Mouse (Mus musculus) limb, embryonic 10.5 days (tissue): Measurements from ENCODE around the gene Map3k5. TPM values are rescaled to one million over a fixed set of nuclear protein-coding genes. Genes with fewer than 3 reads are reported as not detected.

Source experiments
- DNase-seq: peaks from one replicate; pipeline ENCODE4 v3.0.0-alpha.2; 2017; ENCODE audit warnings: low spot score
- H3K27ac ChIP-seq: fragments of 300-500 bp; sonication (generic); 2 replicates; pipeline ENCODE4 v1.5.1; 2016; ENCODE audit warnings: mild to moderate bottlenecking
- H3K27me3 ChIP-seq: fragments of 300-500 bp; sonication (generic); 2 replicates; pipeline ENCODE4 v1.6.1; 2016; ENCODE audit warnings: low read depth, mild to moderate bottlenecking; ENCODE audit not compliant: poor library complexity, severe bottlenecking
- H3K36me3 ChIP-seq: fragments of 300-500 bp; sonication (generic); 2 replicates; pipeline ENCODE4 v1.6.1; 2016; ENCODE audit warnings: mild to moderate bottlenecking, moderate library complexity
- H3K4me1 ChIP-seq: fragments of 300-500 bp; sonication (generic); 2 replicates; pipeline ENCODE4 v1.6.1; 2016
- H3K4me3 ChIP-seq: fragments of 300-500 bp; sonication (generic); 2 replicates; pipeline ENCODE4 v1.5.1; 2016; ENCODE audit warnings: mild to moderate bottlenecking, moderate library complexity
- H3K9me3 ChIP-seq: fragments of 300-500 bp; sonication (generic); replicated peaks from 2 replicates; pipeline ENCODE4 v1.6.1; 2016; ENCODE audit warnings: mild to moderate bottlenecking
- WGBS: fragments of 180-500 bp; shearing (Covaris S2); methylation state at CpG from one replicate; pipeline ENCODE4 v1.1.7; 2016; 5-methylcytosine and 5-hydroxymethylcytosine counted together
- polyA plus RNA-seq: library from polyadenylated mRNA; unstranded; fragments of >200 nt; fragmentation: Nextera tagmentation; extraction: Ambion mirVana; gene quantifications from 2 replicates; pipeline ENCODE4 v1.2.1, GENCODE M21; 2016

Gene Map3k5
- polyA plus RNA-seq, 1 experiment from 2014 or later, result 0.44 TPM

DNA sequence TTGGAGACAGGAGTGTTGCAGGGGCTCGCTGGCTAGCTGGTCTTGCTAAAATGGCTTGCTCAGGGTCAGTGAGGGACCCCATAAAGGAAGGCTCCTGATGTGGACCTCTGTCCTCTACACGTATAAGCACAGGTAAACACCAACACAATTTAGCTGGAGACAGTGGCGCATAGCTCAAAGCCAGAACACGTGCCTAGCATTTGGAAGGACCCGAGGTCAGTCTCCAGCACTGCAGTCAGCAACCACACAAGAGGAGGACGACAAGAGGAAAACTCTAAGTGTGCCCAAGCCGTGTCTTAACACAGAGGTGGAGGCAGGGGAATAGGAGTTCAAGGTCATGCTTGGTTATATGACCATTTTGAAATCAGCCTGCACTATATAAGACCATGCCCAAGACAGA, 5.9 kb downstream of the Map3k5 start:
- Histone ChIP-seq H3K4me1 (peaks cover 15% of the 10 kb centered on the region), H3K36me3 (no peaks in the 10 kb centered on the region), H3K27ac (no peak overlapping the region), H3K9me3 (no peaks in the 10 kb centered on the region), H3K4me3 (no peak overlapping the region), H3K27me3 (peaks cover 19% of the 10 kb centered on the region)
- WGBS, result 90% methylated on average over 7 of the region's 7 CpGs
- no peak for DNase-seq

- no peaks in the 10 kb centered on the region for H3K36me3 ChIP-seq
- DNase-seq, result no peak
- H3K4me1 ChIP-seq, result peaks cover 13% of the 10 kb centered on the region
- 93% methylated on average over 8 of the region's 8 CpGs for WGBS
- no peak overlapping the region for H3K27ac ChIP-seq
- peaks cover 14% of the 10 kb centered on the region for H3K27me3 ChIP-seq
- no peaks in the 10 kb centered on the region for H3K9me3 ChIP-seq
- no peak overlapping the region for H3K4me3 ChIP-seq
These were observed 6.4 kb downstream of the Map3k5 start for GRCm38 (mm10) chr10:19940626-19941025.

DNA sequence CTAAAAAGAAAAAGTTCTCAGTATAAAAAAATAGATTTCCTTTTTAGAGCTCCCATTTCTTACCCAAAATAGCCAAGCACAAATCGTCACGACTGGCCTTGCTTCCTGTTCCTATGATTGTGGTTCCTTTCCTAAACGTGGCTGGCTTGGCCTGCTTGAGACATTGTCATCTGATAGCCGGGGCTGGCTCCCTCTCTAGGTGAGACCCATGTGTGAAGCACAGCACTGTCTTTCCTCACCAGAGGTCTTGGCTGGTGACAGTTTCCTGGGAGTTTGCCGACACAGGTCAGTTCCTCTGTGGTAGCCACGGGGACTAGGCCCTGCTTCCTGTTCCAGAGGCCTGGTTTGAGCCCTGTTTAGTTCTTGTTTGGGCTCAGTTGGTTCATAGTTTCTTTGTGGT, 6.8 kb downstream of the Map3k5 start:
- WGBS, result 60% methylated on average over 6 of the region's 6 CpGs
- no peak for DNase-seq
- H3K4me1 ChIP-seq, result peaks cover 13% of the 10 kb centered on the region
- no peak overlapping the region for H3K27ac ChIP-seq
- no peak overlapping the region for H3K4me3 ChIP-seq
- no peaks in the 10 kb centered on the region for H3K9me3 ChIP-seq
- H3K36me3 ChIP-seq, result no peaks in the 10 kb centered on the region
- peaks cover 9% of the 10 kb centered on the region for H3K27me3 ChIP-seq

- no peak overlapping the region for H3K27ac ChIP-seq
- H3K4me1 ChIP-seq, result peaks cover 8% of the 10 kb centered on the region
- H3K4me3 ChIP-seq, result no peak overlapping the region
- WGBS, result 91% methylated on average over 9 of the region's 9 CpGs
- H3K27me3 ChIP-seq, result peaks cover under 1% of the 10 kb centered on the region; the same call in 1 of the 2 replicates
- H3K9me3 ChIP-seq, result no peaks in the 10 kb centered on the region
- no peaks in the 10 kb centered on the region for H3K36me3 ChIP-seq
- DNase-seq, result no peak
These were observed 7.6 kb downstream of the Map3k5 start for GRCm38 (mm10) chr10:19941914-19942313.

DNA sequence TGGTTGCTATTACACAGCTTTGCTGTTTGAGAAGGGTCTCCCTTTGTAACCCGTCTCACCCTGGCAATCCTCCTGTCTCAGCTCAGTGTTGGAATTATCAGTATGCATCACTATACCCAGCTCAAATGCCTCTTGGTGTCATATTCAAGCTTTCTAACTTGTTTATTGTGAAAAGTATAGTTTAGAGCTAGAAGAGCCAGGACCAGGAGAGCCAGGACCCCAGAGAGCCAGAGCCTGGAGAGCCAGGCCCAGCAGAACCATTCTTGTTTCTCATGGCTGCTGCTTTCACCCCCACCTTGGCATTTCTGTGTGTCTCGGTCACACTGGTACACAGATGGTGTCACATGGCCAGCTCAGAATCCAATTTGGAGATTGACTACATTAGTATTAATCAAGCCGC, 8.3 kb downstream of the Map3k5 start:
- no peak overlapping the region for H3K4me3 ChIP-seq
- no peaks in the 10 kb centered on the region for H3K27me3 ChIP-seq
- no peak for DNase-seq
- H3K27ac ChIP-seq, result no peak overlapping the region
- H3K9me3 ChIP-seq, result no peaks in the 10 kb centered on the region
- H3K4me1 ChIP-seq, result peaks cover 7% of the 10 kb centered on the region
- 95% methylated on average over 3 of the region's 3 CpGs for WGBS
- no peaks in the 10 kb centered on the region for H3K36me3 ChIP-seq

- DNase-seq, result no peak
- H3K27me3 ChIP-seq, result no peaks in the 10 kb centered on the region
- 90% methylated on average over 7 of the region's 7 CpGs for WGBS
- H3K36me3 ChIP-seq, result no peaks in the 10 kb centered on the region
- no peaks in the 10 kb centered on the region for H3K9me3 ChIP-seq
- no peak overlapping the region for H3K4me3 ChIP-seq
- no peak overlapping the region for H3K27ac ChIP-seq
- peaks cover 6% of the 10 kb centered on the region for H3K4me1 ChIP-seq
These were observed 11.4 kb downstream of the Map3k5 start for GRCm38 (mm10) chr10:19945651-19946050.

- WGBS, result 87% methylated on average over 6 of the region's 6 CpGs
- no peaks in the 10 kb centered on the region for H3K27me3 ChIP-seq
- H3K36me3 ChIP-seq, result no peaks in the 10 kb centered on the region
- no peak overlapping the region for H3K4me3 ChIP-seq
- no peak for DNase-seq
- no peak overlapping the region for H3K27ac ChIP-seq
- H3K9me3 ChIP-seq, result no peaks in the 10 kb centered on the region
- H3K4me1 ChIP-seq, result peaks cover 6% of the 10 kb centered on the region
These were observed 12.4 kb downstream of the Map3k5 start for GRCm38 (mm10) chr10:19946644-19947043.

DNA sequence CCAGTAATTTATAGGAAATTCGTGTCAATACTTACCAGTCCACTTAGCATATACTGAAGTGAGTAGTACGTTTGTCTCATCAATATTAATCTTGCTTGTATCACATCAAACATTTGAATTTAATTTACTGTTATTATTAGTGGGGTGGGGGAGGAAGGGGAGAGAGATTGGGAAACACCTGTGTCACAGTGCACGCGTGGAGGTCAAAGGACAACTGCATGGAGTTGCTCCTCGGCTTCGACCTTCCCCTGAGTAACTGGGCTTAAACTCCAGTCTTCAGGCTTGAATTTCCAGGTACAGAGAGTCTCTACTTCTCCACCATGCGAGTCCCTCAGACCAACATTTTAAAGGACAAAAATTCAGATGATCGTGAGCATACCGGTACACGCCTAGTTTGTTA, 13.2 kb downstream of the Map3k5 start:
- 95% methylated on average over 10 of the region's 10 CpGs for WGBS
- Histone ChIP-seq H3K4me1 (peaks cover 6% of the 10 kb centered on the region), H3K27ac (no peak overlapping the region), H3K27me3 (no peaks in the 10 kb centered on the region), H3K4me3 (no peak overlapping the region), H3K9me3 (no peaks in the 10 kb centered on the region), H3K36me3 (no peaks in the 10 kb centered on the region)
- DNase-seq, result no peak

GRCm38 (mm10) chr10:19947901-19948300, 13.6 kb downstream of the Map3k5 start:
- Histone ChIP-seq H3K4me3 (no peak overlapping the region), H3K27ac (no peak overlapping the region), H3K36me3 (no peaks in the 10 kb centered on the region), H3K9me3 (no peaks in the 10 kb centered on the region), H3K4me1 (peaks cover 6% of the 10 kb centered on the region), H3K27me3 (no peaks in the 10 kb centered on the region)
- DNase-seq, result no peak
- WGBS, result 94% methylated on average over 5 of the region's 5 CpGs

DNA sequence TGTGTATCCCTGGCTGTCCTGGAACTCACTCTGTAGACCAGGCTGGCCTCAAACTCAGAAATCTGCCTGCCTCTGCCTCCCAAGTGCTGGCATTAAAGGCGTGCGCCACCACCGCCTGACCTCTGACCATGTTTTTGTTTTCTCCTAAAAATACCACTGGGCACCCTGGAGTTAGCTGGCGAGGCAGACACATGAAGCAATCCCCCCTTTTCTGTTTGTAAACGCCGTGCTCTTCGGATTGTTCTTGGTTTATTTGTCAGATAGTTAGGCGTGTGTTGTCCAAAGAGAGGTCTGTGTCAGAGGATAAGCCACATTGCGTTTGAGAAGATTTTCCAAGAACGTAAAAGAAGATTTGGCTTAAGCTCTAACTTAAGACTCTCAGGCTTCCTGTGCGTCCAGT, 14.1 kb downstream of the Map3k5 start:
- no peak overlapping the region for H3K4me3 ChIP-seq
- H3K27me3 ChIP-seq, result no peaks in the 10 kb centered on the region
- WGBS, result 96% methylated on average over 11 of the region's 11 CpGs

DNA sequence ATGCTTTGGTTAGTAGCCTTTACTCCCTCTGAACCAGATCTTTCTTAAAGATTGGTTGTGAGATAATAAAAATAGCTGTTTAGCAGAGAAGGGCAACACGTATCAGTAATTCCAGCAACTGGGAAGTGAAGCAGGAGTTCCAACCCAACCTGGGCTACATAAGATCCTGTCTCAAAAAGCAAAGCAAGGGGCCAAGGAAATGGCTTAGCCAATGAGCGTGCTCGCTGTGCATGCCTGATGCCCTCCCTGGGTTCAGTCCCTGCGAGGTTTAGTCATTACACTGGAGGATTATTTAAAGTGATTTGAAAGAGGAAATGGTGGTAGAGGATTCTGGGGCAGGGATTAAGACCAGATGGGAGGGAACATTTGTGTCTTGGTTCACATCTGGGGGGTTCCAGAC, 14.8 kb downstream of the Map3k5 start:
- 79% methylated on average over 4 of the region's 4 CpGs for WGBS
- peaks cover 6% of the 10 kb centered on the region for H3K4me1 ChIP-seq

More for the DNA sequence above, 14.1 kb downstream of the Map3k5 start:
- Histone ChIP-seq H3K4me1 (peaks cover 6% of the 10 kb centered on the region), H3K27ac (no peak overlapping the region), H3K9me3 (no peaks in the 10 kb centered on the region), H3K36me3 (no peaks in the 10 kb centered on the region)
- no peak for DNase-seq

GRCm38 (mm10) chr10:19953032-19953761, 18.9 kb downstream of the Map3k5 start:
- H3K27ac ChIP-seq, result no peak overlapping the region
- H3K36me3 ChIP-seq, result no peaks in the 10 kb centered on the region
- H3K9me3 ChIP-seq, result no peaks in the 10 kb centered on the region
- DNase-seq, result no peak
- H3K27me3 ChIP-seq, result no peaks in the 10 kb centered on the region
- no peak overlapping the region for H3K4me3 ChIP-seq
- H3K4me1 ChIP-seq, result peaks cover 6% of the 10 kb centered on the region
- 93% methylated on average over 11 of the region's 11 CpGs for WGBS

More for the DNA sequence above, 14.8 kb downstream of the Map3k5 start:
- H3K27ac ChIP-seq, result no peak overlapping the region
- DNase-seq, result no peak
- H3K27me3 ChIP-seq, result no peaks in the 10 kb centered on the region
- H3K36me3 ChIP-seq, result no peaks in the 10 kb centered on the region
- H3K4me3 ChIP-seq, result no peak overlapping the region
- H3K9me3 ChIP-seq, result no peaks in the 10 kb centered on the region

GRCm38 (mm10) chr10:19954572-19954971, 20.3 kb downstream of the Map3k5 start:
- no peak overlapping the region for H3K4me3 ChIP-seq
- H3K9me3 ChIP-seq, result no peaks in the 10 kb centered on the region
- H3K27ac ChIP-seq, result no peak overlapping the region
- no peak for DNase-seq
- H3K27me3 ChIP-seq, result no peaks in the 10 kb centered on the region
- H3K4me1 ChIP-seq, result no peaks in the 10 kb centered on the region
- WGBS, result 86% methylated on average over 3 of the region's 3 CpGs
- no peaks in the 10 kb centered on the region for H3K36me3 ChIP-seq

GRCm38 (mm10) chr10:19955817-19956216, 21.5 kb downstream of the Map3k5 start:
- Histone ChIP-seq H3K4me3 (no peak overlapping the region), H3K9me3 (no peaks in the 10 kb centered on the region), H3K27ac (no peak overlapping the region), H3K36me3 (no peaks in the 10 kb centered on the region), H3K4me1 (peaks cover under 1% of the 10 kb centered on the region; the same call in 1 of the 2 replicates), H3K27me3 (no peaks in the 10 kb centered on the region)
- WGBS, result 93% methylated on average over 6 of the region's 6 CpGs
- no peak for DNase-seq
